Mouse (Mus musculus) lung, postnatal 14 days (tissue): ENCODE measurements around the gene Tmem251.

Experiments
- DNase-seq: peaks from one replicate; pipeline ENCODE4 v3.0.0; 2021

The Tmem251 gene

GRCm38 (mm10) chr12:102743589-102744574 lies at the start of gene Tmem251, which contains the start of gene Moap1:
Tmem251 (plus strand) TSS chr12:102743762.
Moap1 (minus strand) TSS chr12:102743661.
- DNase-seq = peak; percentile 91

GRCm38 (mm10) chr12:102695369-102696239 lies 48.0 kb upstream of the Tmem251 start:
- DNase-seq = no peak

- no peak for DNase-seq
Measured at GRCm38 (mm10) chr12:102696635-102697354, 46.8 kb upstream of the Tmem251 start.

GRCm38 (mm10) chr12:102697381-102697780 lies 46.2 kb upstream of the Tmem251 start:
- no peak for DNase-seq

- no peak for DNase-seq
Measured at GRCm38 (mm10) chr12:102698089-102698684, 45.4 kb upstream of the Tmem251 start.

- DNase-seq = no peak
Measured at GRCm38 (mm10) chr12:102699156-102699555, 44.4 kb upstream of the Tmem251 start.

- no peak for DNase-seq
Measured at GRCm38 (mm10) chr12:102700453-102700852, 43.1 kb upstream of the Tmem251 start.

GRCm38 (mm10) chr12:102701691-102702207 lies 41.8 kb upstream of the Tmem251 start:
- DNase-seq = no peak

GRCm38 (mm10) chr12:102702356-102703110 lies 41.0 kb upstream of the Tmem251 start:
- peak; percentile 93 for DNase-seq

GRCm38 (mm10) chr12:102703111-102703412 lies 40.5 kb upstream of the Tmem251 start:
- no peak for DNase-seq

- DNase-seq = no peak
Measured at GRCm38 (mm10) chr12:102703441-102703840, 40.1 kb upstream of the Tmem251 start.

- no peak for DNase-seq
Measured at GRCm38 (mm10) chr12:102703921-102704408, 39.6 kb upstream of the Tmem251 start.

- peak; percentile 57 for DNase-seq
Measured at GRCm38 (mm10) chr12:102704457-102705198, 38.9 kb upstream of the Tmem251 start, which contains the start of gene Itpk1. Itpk1 (minus strand) TSS chr12:102704930.

GRCm38 (mm10) chr12:102705216-102705871 lies 38.2 kb upstream of the Tmem251 start:
- DNase-seq = peak; percentile 93

- DNase-seq = no peak
Measured at GRCm38 (mm10) chr12:102705906-102706640, 37.5 kb upstream of the Tmem251 start.

GRCm38 (mm10) chr12:102706833-102707463 lies 36.6 kb upstream of the Tmem251 start:
- no peak for DNase-seq

- no peak for DNase-seq
Measured at GRCm38 (mm10) chr12:102708220-102708619, 35.3 kb upstream of the Tmem251 start.

GRCm38 (mm10) chr12:102709896-102710295 lies 33.7 kb upstream of the Tmem251 start:
- DNase-seq = no peak
